Mouse (Mus musculus): ENCODE results near the gene Klrg2.

DNA sequence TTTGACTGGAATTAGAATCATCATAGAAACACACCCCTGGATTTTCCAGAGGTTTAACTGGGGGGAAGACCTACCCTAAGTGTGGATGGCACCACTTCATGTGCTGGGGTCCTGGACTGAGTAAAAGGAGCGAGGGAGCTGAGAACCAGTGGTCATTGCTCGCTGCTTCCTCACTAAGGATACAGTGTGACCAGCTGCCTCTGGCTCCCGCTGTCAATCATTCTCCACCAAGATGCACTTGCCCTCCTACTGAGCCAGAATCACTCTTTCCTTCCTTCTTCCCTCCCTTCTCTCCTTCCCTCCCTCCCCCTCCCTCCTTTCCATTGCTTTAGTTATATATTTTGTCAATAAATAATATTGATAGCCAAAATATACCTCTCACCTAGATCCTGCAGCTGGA, 6.0 kb upstream of the Klrg2 start:
- TF ChIP-seq GATA1 (IDR thresholded peaks at IDR 0.05; ENCODE audit: low read length): no peak
- no peak for TF ChIP-seq TAL1 (IDR thresholded peaks at IDR 0.05; ENCODE audit: low read length)
